Mouse (Mus musculus): ENCODE data around the gene Adam6a. TPM values are rescaled to one million over a fixed set of nuclear protein-coding genes. Genes with fewer than 3 reads are reported as not detected.
"Not testable (repeated sequence)": the region's sequence is repeated elsewhere in the genome, so short reads cannot be mapped to it uniquely, and the experiment has no call there.

The Adam6a gene
- not detected in 2 replicates for polyA plus RNA-seq (2012; rRNA removed)

GRCm38 (mm10) chr12:113543608-113544007 lies at the start of gene Adam6a:
TSS of gene Adam6a (plus strand) at chr12:113543908.
- 75% methylated on average over 1 of the region's 1 CpGs for WGBS
- DNase-seq; H3K36me3 ChIP-seq (ENCODE audit: control insufficient read depth, insufficient read depth, low read length); H3K4me3 ChIP-seq (ENCODE audit: insufficient read depth, low read depth, low read length); H3K4me1 ChIP-seq (ENCODE audit: control insufficient read depth, insufficient read depth, low read length); H3K27me3 ChIP-seq (replicated peaks; ENCODE audit: control insufficient read depth, insufficient read depth, low read length); H3K27ac ChIP-seq (ENCODE audit: insufficient read depth, low read depth, low read length): not testable (repeated sequence)

DNA sequence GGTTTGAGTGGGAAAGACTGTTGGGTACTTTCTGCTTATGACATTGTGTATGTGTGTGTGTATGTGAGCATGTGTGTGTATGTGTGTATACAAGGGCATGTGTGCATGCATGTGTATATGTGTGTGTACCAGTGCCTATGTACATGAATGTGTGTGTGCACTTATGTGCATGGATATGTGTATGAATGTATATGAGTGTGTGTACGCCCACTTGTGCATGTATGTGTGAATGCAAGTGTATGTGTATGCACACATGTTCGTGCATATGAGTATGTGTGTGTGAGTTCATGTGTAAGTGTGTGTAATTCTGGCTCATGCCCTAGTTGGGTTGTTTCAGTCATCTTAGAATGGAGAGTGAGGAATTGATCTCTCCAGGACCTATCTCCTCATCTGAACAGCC lies 17.8 kb upstream of the Adam6a start:
- TF ChIP-seq CTCF (conservative IDR thresholded peaks at IDR 0.05; ENCODE audit: insufficient read depth, insufficient read length, low read depth, low read length), result no peak
- TF ChIP-seq POLR2A (IDR thresholded peaks at IDR 0.05; ENCODE audit: low read depth, low read length), result no peak
- H3K4me1 ChIP-seq (ENCODE audit: control insufficient read depth, insufficient read depth, low read length), result no peaks in the 10 kb centered on the region
- H3K27me3 ChIP-seq (replicated peaks; ENCODE audit: control insufficient read depth, insufficient read depth, low read length), result no peaks in the 10 kb centered on the region
- no peaks in the 10 kb centered on the region for H3K36me3 ChIP-seq (ENCODE audit: control insufficient read depth, insufficient read depth, low read length)
- DNase-seq, result no peak
- no peak overlapping the region for H3K27ac ChIP-seq (ENCODE audit: insufficient read depth, low read depth, low read length)
- H3K4me3 ChIP-seq (ENCODE audit: insufficient read depth, low read depth, low read length), result no peak overlapping the region
- WGBS, result 83% methylated on average over 2 of the region's 2 CpGs

GRCm38 (mm10) chr12:113578241-113578640 lies 34.5 kb downstream of the Adam6a start:
- Histone ChIP-seq H3K36me3 (ENCODE audit: control insufficient read depth, insufficient read depth, low read length) (no peaks in the 10 kb centered on the region), H3K4me3 (ENCODE audit: insufficient read depth, low read depth, low read length) (no peak overlapping the region), H3K4me1 (ENCODE audit: control insufficient read depth, insufficient read depth, low read length) (no peaks in the 10 kb centered on the region), H3K27me3 (replicated peaks; ENCODE audit: control insufficient read depth, insufficient read depth, low read length) (no peaks in the 10 kb centered on the region), H3K27ac (ENCODE audit: insufficient read depth, low read depth, low read length) (no peak overlapping the region)
- WGBS, result 54% methylated on average over 6 of the region's 6 CpGs
- peak; percentile 16 for DNase-seq
- TF ChIP-seq POLR2A (IDR thresholded peaks at IDR 0.05; ENCODE audit: low read depth, low read length), result no peak
- peak; percentile 36 for TF ChIP-seq CTCF (conservative IDR thresholded peaks at IDR 0.05; ENCODE audit: insufficient read depth, insufficient read length, low read depth, low read length)

DNA sequence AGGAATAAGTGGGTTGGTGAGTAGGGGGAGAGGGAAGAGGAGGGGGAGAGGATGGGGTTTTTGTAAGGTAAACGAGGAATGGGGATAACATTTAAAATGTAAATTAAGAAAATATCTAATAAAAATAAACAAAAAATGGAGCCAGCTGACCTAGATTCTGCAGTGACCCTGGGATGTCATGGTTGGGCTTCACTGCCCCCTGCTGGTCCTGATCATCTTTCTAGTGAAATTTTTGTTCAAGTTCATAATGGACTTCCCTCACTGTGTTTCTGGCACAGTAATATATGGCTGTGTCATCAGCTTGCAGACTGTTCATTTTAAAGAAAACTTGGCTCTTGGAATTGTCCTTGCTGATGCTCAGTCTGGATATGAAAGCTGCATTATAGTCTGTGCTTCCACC lies 44.3 kb downstream of the Adam6a start:
- no peaks in the 10 kb centered on the region for H3K27me3 ChIP-seq (replicated peaks; ENCODE audit: control insufficient read depth, insufficient read depth, low read length)
- no peaks in the 10 kb centered on the region for H3K4me1 ChIP-seq (ENCODE audit: control insufficient read depth, insufficient read depth, low read length)
- no peak for DNase-seq
- H3K4me3 ChIP-seq (ENCODE audit: insufficient read depth, low read depth, low read length), result no peak overlapping the region
- WGBS, result 37% methylated on average over 1 of the region's 1 CpGs
- H3K36me3 ChIP-seq (ENCODE audit: control insufficient read depth, insufficient read depth, low read length), result no peaks in the 10 kb centered on the region
- TF ChIP-seq CTCF (conservative IDR thresholded peaks at IDR 0.05; ENCODE audit: insufficient read depth, insufficient read length, low read depth, low read length), result no peak
- TF ChIP-seq POLR2A (IDR thresholded peaks at IDR 0.05; ENCODE audit: low read depth, low read length), result no peak
- no peak overlapping the region for H3K27ac ChIP-seq (ENCODE audit: insufficient read depth, low read depth, low read length)

Other genes starting within 250 kb of the Adam6a start
- gene Adam6b, start 54.4 kb upstream of the Adam6a start, polyA plus RNA-seq (2012; rRNA removed), result not detected in 2 replicates

Measured in kidney, adult 2 months (tissue).